Comparison of ENCODE assay signal across 8 mouse cellular contexts in genomic region chr13:93499973-93500633, GRCm38 (mm10). TPM values are rescaled to one million over a fixed set of nuclear protein-coding genes. Genes with fewer than 3 reads are reported as not detected.
DNase-seq lines count a peak whose midpoint lies in the region; ATAC-seq and TF ChIP-seq lines count a peak whose summit lies in the region.

No protein-coding gene starts in this region.

- 13% methylated on average over 12 of the region's 12 CpGs for WGBS in heart, embryonic 12.5 days
- 8% methylated on average over 12 of the region's 12 CpGs for WGBS in forebrain, embryonic 15.5 days
- WGBS in macrophage (ENCODE audit: missing documents), result 21% methylated on average over 12 of the region's 12 CpGs

- no peaks in the 10 kb centered on the region for H3K27me3 ChIP-seq in heart, embryonic 12.5 days (replicated peaks)
- H3K27me3 ChIP-seq in E14TG2a.4 (ENCODE audit: insufficient read depth, low read length), result peaks cover 9% of the 10 kb centered on the region; the same call in 1 of the 2 replicates
- no peaks in the 10 kb centered on the region for H3K27me3 ChIP-seq in forebrain, embryonic 15.5 days

- no peaks in the 10 kb centered on the region for H3K9me3 ChIP-seq in heart, embryonic 12.5 days (replicated peaks)
- peaks cover 4% of the 10 kb centered on the region; the same call in 1 of the 2 replicates for H3K9me3 ChIP-seq in E14TG2a.4 (ENCODE audit: low read length)
- no peaks in the 10 kb centered on the region for H3K9me3 ChIP-seq in forebrain, embryonic 15.5 days

- H3K4me3 ChIP-seq in heart, embryonic 12.5 days, result peak overlapping the region; percentile 94
- H3K4me3 ChIP-seq in E14TG2a.4 (replicated peaks; ENCODE audit: low read length) (peak overlapping the region; percentile 89), macrophage (ENCODE audit: inconsistent target) (peak overlapping the region; percentile 36)
- H3K4me3 ChIP-seq in forebrain, embryonic 15.5 days, result peak overlapping the region; percentile 93

- H3K4me1 ChIP-seq in heart, embryonic 12.5 days (replicated peaks), result peaks cover 11% of the 10 kb centered on the region
- peaks cover 28% of the 10 kb centered on the region for H3K4me1 ChIP-seq in E14TG2a.4 (replicated peaks; ENCODE audit: low read depth, low read length)
- peaks cover 27% of the 10 kb centered on the region for H3K4me1 ChIP-seq in forebrain, embryonic 15.5 days

- no peaks in the 10 kb centered on the region; the same call in 1 of the 2 replicates for H3K79me2 ChIP-seq in macrophage (ENCODE audit: inconsistent target)

- H3K27ac ChIP-seq in heart, embryonic 12.5 days (ENCODE audit: poor library complexity, severe bottlenecking), result peak overlapping the region; percentile 97
- H3K27ac ChIP-seq in forebrain, embryonic 15.5 days (replicated peaks), result peak overlapping the region; percentile 93
- no peak overlapping the region for H3K27ac ChIP-seq in macrophage

- no peak for DNase-seq in heart, adult 8-10 months (ENCODE audit: low spot score)
- DNase-seq in adrenal gland, postnatal 4 days (ENCODE audit: low spot score in 2 of 2), result no peak
- DNase-seq in cerebellum, postnatal 36 days, result no peak
- DNase-seq in ovary, postnatal 10 days (ENCODE audit: low spot score), result no peak

- no peak for TF ChIP-seq CTCF in E14TG2a.4 (conservative IDR thresholded peaks at IDR 0.05; ENCODE audit: low read length)

- peak overlapping the region; percentile 99 for H3K9ac ChIP-seq in heart, embryonic 12.5 days
- H3K9ac ChIP-seq in forebrain, embryonic 15.5 days (replicated peaks), result peak overlapping the region; percentile 55

- ATAC-seq in heart, embryonic 12.5 days (ENCODE audit: insufficient number of reproducible peaks, low FRiP score), result no peak
- no peak; the same call in 1 of the 2 replicates for ATAC-seq in forebrain, embryonic 15.5 days (replicated peaks)

- H3K4me2 ChIP-seq in heart, embryonic 12.5 days, result peak overlapping the region; percentile 80
- peak overlapping the region; percentile 75 for H3K4me2 ChIP-seq in forebrain, embryonic 15.5 days (replicated peaks)

- no peaks in the 10 kb centered on the region for H3K36me3 ChIP-seq in heart, embryonic 12.5 days
- peaks cover 9% of the 10 kb centered on the region for H3K36me3 ChIP-seq in E14TG2a.4 (ENCODE audit: insufficient read depth, low read length)
- H3K36me3 ChIP-seq in forebrain, embryonic 15.5 days, result no peaks in the 10 kb centered on the region
- H3K36me3 ChIP-seq in macrophage (ENCODE audit: inconsistent target), result no peaks in the 10 kb centered on the region

RNA-seq across cellular contexts. Expression of gene Jmy, which starts 0.5 kb away (rescaled TPM):
- 8.6 and 9.1 TPM in 2 replicates for polyA plus RNA-seq in heart, embryonic 12.5 days (2016; fragmentation: Nextera tagmentation; extraction: Ambion mirVana)
- 10 to 100 TPM; 39.1 to 46.5 (median 45.1) TPM for total RNA-seq in heart, adult 8-10 months (2022)
- polyA plus RNA-seq in forebrain, embryonic 15.5 days (2015; fragmentation: Nextera tagmentation; extraction: Ambion mirVana), result 9.8 and 10.9 TPM in 2 replicates
- total RNA-seq in macrophage (2018; cell fraction: chromatin; rRNA removed), result 10 to 100 TPM in 7 of 26 experiments, 1 to 10 TPM in 16, under 1 TPM in 3; 0.58 to 23.5 (median 5.6) TPM
- total RNA-seq in macrophage (2018; cell fraction: cytosol; rRNA removed), result 10 to 100 TPM in 6 of 26 experiments, 1 to 10 TPM in 20; 1.4 to 11.4 (median 4.2) TPM
- total RNA-seq in macrophage (2018; cell fraction: nucleus; rRNA removed), result 10 to 100 TPM in 6 of 26 experiments, 1 to 10 TPM in 20; 1.8 to 19.2 (median 4.6) TPM
- polyA plus RNA-seq in macrophage (2018), result 3.3 to 4.6 TPM (median 4.3 TPM) in 3 replicates
- 10 to 100 TPM; 42.9 to 43.0 TPM for total RNA-seq in adrenal gland, postnatal 4 days (2021)

Comparison
In these comparisons a context has a peak if more than half of its experiments do, and no peak if none do; other contexts are left out.
1. H3K4me3 ChIP-seq: peak in every context shown above with its lines; median percentile 94 in heart, embryonic 12.5 days; 93 in forebrain, embryonic 15.5 days; 89 in E14TG2a.4; 36 in macrophage.